Mouse (Mus musculus) heart, postnatal 4 days (tissue): ENCODE results near the gene Smim24. TPM values are rescaled to one million over a fixed set of nuclear protein-coding genes. Genes with fewer than 3 reads are reported as not detected.

ENCODE experiments used
- DNase-seq: peaks from one replicate; pipeline ENCODE4 v3.0.0; 2021
- total RNA-seq, 2 experiments: library from RNA; stranded (reverse); gene quantifications; 2 replicates each; pipeline ENCODE4 v1.2.3; 2021

Smim24 gene
- total RNA-seq, 2 experiments from 2014 or later: 1.9 to 2.4 TPM

- DNase-seq: peak; percentile 7
Measured at GRCm38 (mm10) chr10:81423476-81424245, 30.8 kb downstream of the Smim24 start.

DNA sequence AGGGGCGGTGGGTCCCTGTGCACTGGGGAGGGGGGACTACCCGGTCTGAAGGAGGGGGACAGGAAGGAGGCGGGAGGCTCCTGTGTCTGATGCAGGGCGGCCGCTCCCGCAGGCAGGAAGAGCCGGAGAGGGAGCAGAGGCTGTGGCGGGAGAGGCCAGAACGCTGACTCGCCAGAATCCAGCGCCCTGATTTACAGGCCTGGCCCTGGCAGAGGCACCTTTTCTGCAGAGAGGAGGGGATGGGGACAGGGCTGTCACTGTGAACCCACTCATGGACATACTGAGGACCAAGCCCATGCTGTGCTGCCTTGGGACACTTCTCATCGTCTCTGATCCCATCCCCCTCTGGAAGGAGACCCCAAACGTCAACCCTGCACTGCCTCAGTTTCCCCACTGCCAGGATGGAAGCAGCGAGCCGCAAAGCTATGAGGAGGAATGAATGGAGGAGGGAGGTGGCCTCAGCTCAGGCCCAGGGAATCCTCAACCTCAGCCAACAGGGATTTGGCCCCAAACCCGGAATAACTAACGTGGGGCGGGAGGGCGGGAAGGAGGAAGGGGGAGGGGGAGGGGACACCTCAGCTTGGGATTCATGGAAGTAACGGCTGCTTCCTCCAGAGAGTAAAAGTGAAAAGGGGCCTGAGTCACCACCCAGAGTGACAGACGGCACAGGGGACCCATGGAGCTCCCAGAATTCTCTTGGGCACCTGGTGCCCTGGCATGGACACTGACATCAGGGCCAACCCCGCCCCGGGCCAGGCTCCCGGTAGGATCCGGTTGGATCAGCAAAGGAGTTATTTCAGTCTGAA is 31.6 kb downstream of the Smim24 start:
- DNase-seq: peak; percentile 78

- DNase-seq: peak; percentile 64
Measured at GRCm38 (mm10) chr10:81425236-81425850, 32.5 kb downstream of the Smim24 start.

GRCm38 (mm10) chr10:81426081-81426671 is 33.3 kb downstream of the Smim24 start:
- DNase-seq: peak; percentile 53

- DNase-seq: peak; percentile 76
Measured at GRCm38 (mm10) chr10:81426897-81427296, 34.0 kb downstream of the Smim24 start.

GRCm38 (mm10) chr10:81427327-81427726 is 34.5 kb downstream of the Smim24 start:
- DNase-seq: no peak

DNA sequence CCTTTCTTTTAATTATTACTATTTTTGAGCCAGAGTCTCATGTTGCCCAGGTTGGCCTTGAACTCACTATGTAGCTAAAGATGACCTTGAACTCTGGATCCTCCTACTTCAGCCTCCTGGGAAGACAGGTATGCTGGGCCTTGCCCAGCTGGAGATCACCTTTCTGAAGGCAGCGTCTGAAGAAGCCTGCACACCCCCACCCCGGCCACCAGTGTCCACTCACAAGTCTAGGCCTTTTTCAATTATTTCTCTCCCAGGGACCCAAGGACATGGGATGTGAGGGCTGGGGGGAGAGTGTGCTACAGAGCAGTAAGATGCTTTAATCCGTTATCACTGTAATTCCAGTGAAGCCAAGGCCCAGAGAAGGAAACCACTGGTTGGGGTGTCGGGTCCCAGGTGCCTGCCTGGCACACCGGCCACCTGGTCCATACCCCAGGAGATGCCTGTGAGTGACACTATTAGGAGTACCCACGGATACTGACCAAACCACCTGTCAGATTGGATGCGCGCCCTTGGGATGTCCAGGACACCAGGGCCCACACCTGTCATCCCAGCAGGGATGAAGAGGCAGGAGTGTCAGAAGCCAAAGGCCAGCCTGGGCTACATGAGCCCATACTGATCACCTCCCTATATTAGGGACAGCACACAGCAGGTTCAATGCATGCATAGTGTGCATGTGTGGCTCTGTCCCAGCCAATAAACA is 35.1 kb downstream of the Smim24 start:
- DNase-seq: peak; percentile 16

- peak; percentile 3 for DNase-seq
Measured at GRCm38 (mm10) chr10:81428507-81428870, 35.6 kb downstream of the Smim24 start.

GRCm38 (mm10) chr10:81429092-81429491 is 36.2 kb downstream of the Smim24 start:
- peak; percentile 6 for DNase-seq

DNA sequence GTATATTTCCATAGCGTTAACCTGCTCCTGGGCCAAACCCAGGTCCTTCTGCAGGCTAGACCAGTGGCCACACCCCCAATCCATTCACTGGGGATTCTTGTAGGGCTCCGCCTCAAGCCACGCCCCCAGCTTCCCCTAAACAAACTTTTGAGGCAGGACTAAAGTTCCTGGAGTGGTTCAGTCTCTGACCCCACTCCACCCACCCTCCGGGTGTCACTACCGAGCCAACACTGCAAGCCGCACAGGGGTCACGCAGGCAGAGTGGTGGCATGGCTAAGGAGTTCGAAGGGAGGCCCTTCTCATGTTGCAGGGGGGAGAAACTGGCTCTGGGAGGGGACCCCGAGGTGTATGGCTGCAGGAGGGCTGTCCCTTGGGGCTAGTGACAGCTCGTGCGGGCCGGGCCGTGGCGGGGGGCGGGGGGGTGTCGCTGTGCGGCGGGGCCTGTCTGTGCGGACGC is 36.8 kb downstream of the Smim24 start:
- peak; percentile 88 for DNase-seq

GRCm38 (mm10) chr10:81430141-81430830 is 37.4 kb downstream of the Smim24 start:
- peak; percentile 88 for DNase-seq

DNA sequence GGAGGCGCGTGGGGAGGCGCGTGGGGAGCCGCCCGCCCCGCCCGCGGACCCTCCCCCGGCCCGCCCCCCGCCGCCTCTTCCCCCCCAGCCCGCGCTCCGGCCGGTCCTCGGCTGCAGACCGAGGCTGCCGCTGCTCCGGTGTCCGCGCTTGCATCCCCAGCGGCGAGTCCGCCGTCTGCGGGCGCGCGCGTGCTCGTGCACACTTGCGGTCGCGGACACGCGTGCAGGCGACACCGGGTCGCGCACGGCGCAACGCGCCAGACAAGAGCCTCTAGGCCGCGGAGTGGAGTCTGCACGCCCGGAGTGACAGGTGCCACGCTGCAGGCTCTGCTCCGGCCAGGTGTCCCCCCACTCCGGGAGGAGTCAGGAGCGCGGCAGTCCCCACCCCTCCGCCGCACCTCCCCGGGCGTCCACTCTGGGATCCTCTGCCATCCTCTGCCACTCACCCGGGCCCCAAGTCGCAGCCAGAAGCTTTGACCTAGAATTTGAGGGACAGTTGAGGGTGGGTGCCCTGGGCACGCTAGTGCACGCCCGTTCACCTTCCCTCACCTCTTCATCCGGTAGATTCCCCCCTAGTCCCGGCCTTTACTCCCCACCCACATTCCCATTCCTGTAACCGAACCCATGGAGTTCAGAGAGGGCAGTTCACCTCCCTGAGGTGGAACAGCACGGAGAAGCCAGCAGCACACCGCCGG is 38.1 kb downstream of the Smim24 start:
- peak; percentile 65 for DNase-seq

DNA sequence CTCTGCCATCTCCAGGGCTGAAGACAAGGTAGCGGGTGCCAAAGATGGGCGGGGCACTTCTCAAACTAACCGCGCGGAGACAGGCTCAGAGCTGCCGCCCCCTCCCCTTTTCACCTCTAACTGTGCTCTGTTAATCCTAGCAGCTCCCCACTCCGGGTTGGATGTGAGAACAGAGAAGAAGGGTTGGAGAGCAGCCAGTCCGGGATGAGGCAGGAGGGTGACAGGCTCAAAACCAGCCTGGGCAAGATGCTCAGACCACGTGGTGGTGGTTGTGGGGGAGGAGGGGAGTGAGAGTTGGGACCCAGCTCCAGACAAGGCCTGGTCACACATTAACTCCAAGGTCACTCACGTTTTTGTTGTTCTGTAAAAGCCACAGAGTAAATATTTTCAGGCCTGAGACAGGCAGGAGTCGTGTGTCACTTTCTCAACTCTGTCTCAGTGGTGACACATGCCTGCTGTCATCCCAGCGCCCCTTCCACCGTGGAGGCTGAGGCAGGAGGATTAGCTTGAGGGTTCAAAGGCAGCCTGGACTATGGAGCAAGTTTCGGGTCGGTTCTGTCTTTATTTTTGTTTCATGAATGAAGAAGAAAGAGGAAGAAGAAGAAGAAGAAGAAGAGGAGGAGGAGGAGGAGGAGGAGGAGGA is 38.8 kb downstream of the Smim24 start:
- DNase-seq: peak; percentile 35

GRCm38 (mm10) chr10:81432169-81432867 is 39.5 kb downstream of the Smim24 start:
- DNase-seq: no peak

GRCm38 (mm10) chr10:81432868-81433262 is 40.0 kb downstream of the Smim24 start:
- peak; percentile 95 for DNase-seq

DNA sequence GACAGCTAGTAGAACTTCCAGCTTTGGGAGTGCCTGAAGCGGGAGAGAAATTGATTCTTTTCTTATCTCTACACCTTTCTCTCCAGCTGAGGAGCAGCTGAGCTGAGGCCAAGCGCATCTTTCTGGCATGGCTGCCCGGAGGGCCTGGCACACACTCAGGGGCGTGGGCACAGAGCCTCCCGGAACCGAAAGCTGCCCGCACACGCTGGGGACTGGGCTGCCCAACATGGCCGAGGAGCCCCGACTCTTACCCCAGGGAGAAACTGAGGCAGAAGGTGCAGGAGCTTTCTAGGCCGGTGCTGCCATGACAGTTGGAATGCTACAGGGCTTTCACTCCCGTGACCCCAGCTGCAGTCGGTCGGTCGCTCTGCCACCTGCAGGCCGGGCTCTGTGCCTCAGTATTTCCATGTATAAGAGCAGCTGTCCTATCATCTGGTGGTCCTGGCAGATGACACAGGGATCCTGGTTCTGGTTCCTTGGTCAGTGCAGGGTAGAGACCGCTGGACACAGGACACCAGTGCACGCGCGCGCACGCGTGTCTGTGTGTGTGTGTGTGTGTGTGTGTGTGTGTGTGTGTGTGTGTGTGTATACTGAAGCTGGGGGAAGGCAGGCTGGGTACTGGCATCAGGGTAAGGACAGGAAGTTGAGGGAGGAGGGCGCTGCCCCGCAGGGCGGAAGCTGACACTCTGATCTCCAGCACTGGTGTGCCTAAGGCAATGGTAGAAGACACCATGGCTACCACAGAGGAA is 40.9 kb downstream of the Smim24 start:
- peak; percentile 36 for DNase-seq

GRCm38 (mm10) chr10:81434361-81435263 is 41.8 kb downstream of the Smim24 start:
- peak; percentile 18 for DNase-seq

DNA sequence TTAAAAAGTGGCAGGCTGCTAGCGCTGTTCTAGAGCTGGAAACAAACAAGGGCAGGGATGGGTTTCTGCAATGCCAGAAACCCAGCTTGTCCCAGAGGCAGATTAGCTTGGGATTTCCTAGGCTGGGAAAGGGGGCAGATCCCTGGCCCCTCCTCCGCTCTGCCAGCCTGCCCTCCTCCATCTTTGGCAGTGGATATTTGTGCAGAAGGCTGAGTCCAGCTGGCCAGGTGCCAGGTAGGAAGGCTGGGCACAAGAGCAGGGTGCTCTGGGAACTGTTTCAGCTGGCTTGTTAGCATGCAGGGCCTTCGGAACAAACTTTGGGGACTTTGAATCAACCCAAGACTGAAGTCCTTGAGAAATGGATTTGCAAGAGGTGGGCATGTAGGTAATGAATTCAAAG is 42.6 kb downstream of the Smim24 start:
- DNase-seq: peak; percentile 88
